Mouse (Mus musculus) E14TG2a.4 (cell line): ENCODE data around the gene Rbms3.

Source experiments
- H3K27me3 ChIP-seq: 2 replicates; pipeline ENCODE4 v1.6.1; 2014; ENCODE audit warnings: low read length, control low read depth; ENCODE audit not compliant: insufficient read depth
- H3K36me3 ChIP-seq: 2 replicates; pipeline ENCODE4 v1.6.1; 2014; ENCODE audit warnings: low read length, control low read depth; ENCODE audit not compliant: insufficient read depth
- H3K4me1 ChIP-seq: replicated peaks from 2 replicates; pipeline ENCODE4 v1.6.1; 2014; ENCODE audit warnings: low read depth, low read length, control low read depth
- H3K4me3 ChIP-seq: replicated peaks from 2 replicates; pipeline ENCODE4 v1.5.1; 2014; ENCODE audit warnings: mild to moderate bottlenecking, low read length
- H3K9me3 ChIP-seq: 2 replicates; pipeline ENCODE4 v1.6.1; 2014; ENCODE audit warnings: low read length, control low read depth
- CTCF ChIP-seq: conservative IDR thresholded peaks from 2 replicates; pipeline ENCODE4 v1.5.1; 2014; ENCODE audit warnings: low read length
- NANOG ChIP-seq: IDR thresholded peaks from 2 replicates; pipeline ENCODE4 v1.6.1; 2014; ENCODE audit warnings: borderline replicate concordance, low read length, mixed read lengths
- POU5F1 ChIP-seq: IDR thresholded peaks from 2 replicates; pipeline ENCODE4 v1.6.1; 2014; ENCODE audit warnings: low read length, borderline replicate concordance

The Rbms3 gene

DNA sequence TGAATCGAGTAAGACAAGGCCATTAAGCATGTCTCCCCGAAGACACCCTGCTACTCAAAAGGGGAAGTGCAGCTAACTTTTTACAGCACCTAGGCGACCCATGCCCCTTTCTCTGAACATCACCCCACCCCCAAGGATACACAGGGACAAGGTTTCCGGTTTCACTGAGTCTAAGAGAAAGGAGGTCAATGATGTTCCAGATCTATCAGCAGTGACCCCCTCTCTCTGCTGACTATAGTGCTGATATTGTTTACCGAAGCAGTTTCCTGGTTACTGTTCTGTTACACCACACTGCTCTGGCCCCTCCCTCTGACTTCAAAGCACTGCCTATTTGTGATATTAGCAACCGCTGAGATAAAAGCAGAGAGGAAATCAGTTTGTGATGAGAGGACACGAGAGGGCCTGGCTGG, 229.4 kb downstream of the Rbms3 start:
- Histone ChIP-seq H3K36me3 (no peaks in the 10 kb centered on the region), H3K4me1 (no peaks in the 10 kb centered on the region), H3K27me3 (no peaks in the 10 kb centered on the region), H3K9me3 (peaks cover 24% of the 10 kb centered on the region), H3K4me3 (no peak overlapping the region)
- TF ChIP-seq POU5F1: no peak
- TF ChIP-seq CTCF: no peak

DNA sequence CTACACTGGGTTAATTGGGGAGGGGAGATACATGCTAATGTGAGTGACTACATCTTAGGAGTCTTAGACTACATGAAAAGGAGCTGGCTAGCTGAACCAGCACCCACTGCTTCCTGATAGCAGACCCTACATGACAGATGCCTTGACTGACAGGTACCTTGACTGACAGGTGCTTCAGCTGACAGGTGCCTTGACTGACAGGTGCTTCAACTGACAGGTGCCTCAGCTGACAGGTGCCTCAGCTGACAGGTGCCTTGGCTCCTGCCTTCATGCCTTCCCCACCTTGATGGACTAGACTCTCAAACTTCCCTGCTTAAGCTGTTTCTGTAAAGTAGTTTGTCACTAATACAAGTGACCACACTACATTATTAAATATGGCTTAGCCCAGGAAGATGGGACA, 232.6 kb downstream of the Rbms3 start:
- Histone ChIP-seq H3K27me3 (no peaks in the 10 kb centered on the region), H3K4me1 (no peaks in the 10 kb centered on the region), H3K36me3 (no peaks in the 10 kb centered on the region), H3K9me3 (peaks cover 53% of the 10 kb centered on the region), H3K4me3 (no peak overlapping the region)
- TF ChIP-seq NANOG: no peak
- TF ChIP-seq CTCF: no peak
- no peak for TF ChIP-seq POU5F1

DNA sequence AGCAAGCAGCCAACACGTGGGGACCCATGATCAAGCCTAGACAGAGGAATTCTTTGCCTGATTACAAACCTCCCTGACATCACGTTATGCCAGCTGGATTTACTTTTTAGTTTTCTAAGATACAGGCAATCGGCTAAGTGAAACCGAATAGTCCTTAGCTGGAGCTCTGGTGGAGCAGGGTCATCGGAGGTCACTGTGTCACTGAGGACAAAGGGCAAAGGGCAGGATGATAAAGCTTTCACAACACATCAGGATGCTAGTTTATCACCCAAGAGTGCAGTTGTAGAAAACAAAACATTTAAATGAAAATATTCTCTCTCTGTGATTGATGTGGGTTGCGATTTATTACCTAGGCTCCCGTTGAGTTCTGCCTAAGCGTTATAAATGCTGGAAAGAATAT, 233.1 kb downstream of the Rbms3 start:
- Histone ChIP-seq H3K27me3 (no peaks in the 10 kb centered on the region), H3K9me3 (peaks cover 57% of the 10 kb centered on the region)
- TF ChIP-seq POU5F1: no peak
- TF ChIP-seq CTCF: no peak
- TF ChIP-seq NANOG: no peak

DNA sequence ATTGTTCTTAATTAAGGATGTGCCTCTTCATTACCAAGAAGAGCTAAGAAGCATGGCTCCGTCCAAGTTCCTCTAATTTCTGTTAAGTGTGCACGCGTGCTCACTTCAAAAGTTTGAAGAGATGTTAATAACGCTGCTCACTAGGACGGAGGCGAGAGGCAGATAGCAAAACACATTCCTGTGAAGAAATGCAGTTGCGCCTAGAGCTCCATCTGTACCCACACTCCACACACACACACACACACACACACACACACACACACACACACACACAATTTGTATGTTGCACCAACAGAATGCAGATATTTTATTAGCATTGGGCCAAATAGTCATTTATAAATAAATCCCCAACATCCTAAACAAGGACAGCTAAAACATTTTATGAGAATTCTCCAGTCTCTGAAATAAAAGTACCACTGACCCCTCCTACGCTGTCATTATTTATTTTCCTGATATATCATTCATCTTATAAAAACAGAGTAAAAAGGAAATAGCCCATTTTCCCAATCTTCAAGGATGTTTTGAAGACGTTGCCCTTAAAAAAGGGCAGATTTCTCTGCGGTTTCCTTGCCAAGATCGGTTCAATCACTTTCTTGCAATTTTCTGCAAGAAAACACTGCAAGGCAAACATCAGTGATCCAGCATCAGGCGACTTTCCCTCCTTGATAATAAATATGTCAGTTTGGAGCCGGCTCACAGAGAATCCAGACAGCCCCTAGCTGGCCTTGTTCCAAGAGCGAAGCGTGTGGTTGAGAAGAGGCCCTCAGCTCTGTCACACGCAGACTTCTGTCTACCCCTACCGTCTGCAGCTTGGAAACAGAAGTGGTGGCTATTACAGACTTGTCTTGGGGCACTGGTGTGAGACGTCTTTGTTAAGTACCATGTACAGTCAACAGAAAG, 235.8 kb downstream of the Rbms3 start:
- Histone ChIP-seq H3K4me1 (no peaks in the 10 kb centered on the region), H3K9me3 (peaks cover 61% of the 10 kb centered on the region)
- TF ChIP-seq POU5F1 (no peak), CTCF (no peak), NANOG (no peak)

More for the DNA sequence above, 233.1 kb downstream of the Rbms3 start:
- Histone ChIP-seq H3K4me1 (no peaks in the 10 kb centered on the region), H3K4me3 (no peak overlapping the region), H3K36me3 (no peaks in the 10 kb centered on the region)

DNA sequence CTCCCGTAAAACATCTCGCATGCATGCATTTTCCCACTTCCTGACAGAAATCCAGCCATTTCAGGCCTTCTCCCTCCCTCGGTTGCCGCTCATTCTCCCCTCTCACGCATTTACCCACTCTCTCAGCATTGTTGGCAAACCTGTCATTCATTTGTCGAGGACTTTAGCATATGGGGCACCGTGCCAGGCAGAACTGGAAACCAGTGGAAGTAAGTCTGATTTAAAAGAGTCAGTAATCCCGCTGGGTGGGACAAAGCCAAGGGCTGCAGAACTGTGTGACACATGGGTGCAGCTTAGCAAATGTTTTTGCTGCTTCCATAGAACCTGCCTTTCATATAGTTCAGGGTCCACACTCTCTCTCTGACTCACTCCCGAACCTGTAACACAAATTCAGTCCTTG, 241.7 kb downstream of the Rbms3 start:
- Histone ChIP-seq H3K36me3 (no peaks in the 10 kb centered on the region), H3K4me3 (no peak overlapping the region), H3K9me3 (peaks cover 18% of the 10 kb centered on the region), H3K27me3 (no peaks in the 10 kb centered on the region), H3K4me1 (no peaks in the 10 kb centered on the region)
- TF ChIP-seq POU5F1: no peak
- TF ChIP-seq NANOG: no peak
- TF ChIP-seq CTCF: no peak

More for the DNA sequence above, 235.8 kb downstream of the Rbms3 start:
- Histone ChIP-seq H3K27me3 (no peaks in the 10 kb centered on the region), H3K36me3 (no peaks in the 10 kb centered on the region), H3K4me3 (no peak overlapping the region)

DNA sequence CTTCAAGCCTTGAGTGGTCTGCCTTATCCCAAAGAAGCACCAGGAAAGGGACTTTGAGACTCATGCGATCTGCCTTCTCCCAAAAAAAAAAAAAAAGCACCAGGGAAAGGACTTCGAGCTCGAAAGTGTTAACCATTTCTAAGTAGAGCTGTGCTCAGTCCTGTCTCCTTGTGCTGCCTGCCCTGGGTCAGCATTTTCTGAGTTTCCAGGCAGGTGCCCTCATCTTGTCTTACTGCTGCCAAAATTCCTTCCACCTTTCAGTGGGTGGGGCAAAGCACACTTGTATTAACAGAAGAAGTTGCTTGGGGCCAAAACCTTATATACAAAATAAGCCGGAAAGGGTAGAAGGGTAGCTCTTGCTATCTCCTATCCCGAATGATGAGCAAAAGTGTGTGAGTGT, 248.8 kb downstream of the Rbms3 start:
- peaks cover 4% of the 10 kb centered on the region for H3K27me3 ChIP-seq
- H3K36me3 ChIP-seq: no peaks in the 10 kb centered on the region
- no peaks in the 10 kb centered on the region for H3K4me1 ChIP-seq
- peaks cover 7% of the 10 kb centered on the region for H3K9me3 ChIP-seq
- no peak for TF ChIP-seq NANOG
- no peak for TF ChIP-seq POU5F1
- no peak for TF ChIP-seq CTCF
- no peak overlapping the region for H3K4me3 ChIP-seq

DNA sequence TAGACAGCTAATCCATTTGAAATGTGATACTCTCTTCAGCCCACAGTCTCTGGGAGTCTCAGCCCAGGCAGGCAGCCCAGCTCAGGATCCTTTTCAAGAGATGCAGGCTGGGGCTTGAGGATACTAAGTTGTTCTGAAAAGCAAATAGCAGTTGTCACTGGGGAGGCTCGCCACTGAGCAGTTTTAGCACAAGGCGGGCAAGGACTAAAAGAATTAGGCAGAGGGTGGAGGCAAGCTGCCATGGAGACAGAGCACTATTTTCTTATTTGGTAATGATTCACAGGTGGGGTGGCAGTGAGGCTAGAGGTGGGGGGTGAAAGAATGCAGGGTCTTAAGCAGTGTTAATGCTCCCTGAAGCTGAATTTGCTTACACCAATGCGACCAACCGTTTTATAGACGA, 249.6 kb downstream of the Rbms3 start:
- Histone ChIP-seq H3K9me3 (peaks cover 15% of the 10 kb centered on the region), H3K4me3 (no peak overlapping the region), H3K4me1 (no peaks in the 10 kb centered on the region), H3K27me3 (peaks cover 4% of the 10 kb centered on the region), H3K36me3 (no peaks in the 10 kb centered on the region)
- TF ChIP-seq POU5F1 (no peak), CTCF (no peak), NANOG (no peak)

DNA sequence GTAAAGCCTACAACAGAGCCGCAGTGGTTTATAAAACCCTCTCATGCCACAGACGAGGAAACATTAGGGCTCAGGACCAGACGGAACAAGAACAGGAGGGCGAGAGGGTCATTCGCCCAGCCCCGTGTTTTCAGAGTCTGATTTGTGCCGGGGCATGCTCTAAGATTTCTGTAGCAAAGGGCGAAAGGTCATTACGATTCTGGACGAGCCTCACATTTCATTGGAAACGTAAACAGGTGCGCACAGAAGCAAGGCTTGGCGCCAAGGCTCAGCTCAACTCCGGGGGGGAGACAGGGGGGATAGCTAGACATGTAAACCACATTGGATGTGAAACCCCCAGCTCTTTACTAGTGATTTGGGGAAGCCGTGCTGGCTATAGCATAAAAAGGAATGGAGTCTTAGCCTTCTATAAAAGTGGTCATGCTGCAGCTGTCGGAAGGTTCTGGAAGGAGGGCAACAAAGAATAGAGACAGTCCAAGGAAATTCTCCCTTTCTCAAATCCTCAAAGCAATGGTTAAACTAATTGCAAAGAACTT, 250.2 kb downstream of the Rbms3 start:
- Histone ChIP-seq H3K36me3 (no peaks in the 10 kb centered on the region), H3K27me3 (peaks cover 4% of the 10 kb centered on the region), H3K9me3 (peaks cover 16% of the 10 kb centered on the region), H3K4me3 (no peak overlapping the region), H3K4me1 (no peaks in the 10 kb centered on the region)
- TF ChIP-seq CTCF (no peak), POU5F1 (no peak), NANOG (no peak)

DNA sequence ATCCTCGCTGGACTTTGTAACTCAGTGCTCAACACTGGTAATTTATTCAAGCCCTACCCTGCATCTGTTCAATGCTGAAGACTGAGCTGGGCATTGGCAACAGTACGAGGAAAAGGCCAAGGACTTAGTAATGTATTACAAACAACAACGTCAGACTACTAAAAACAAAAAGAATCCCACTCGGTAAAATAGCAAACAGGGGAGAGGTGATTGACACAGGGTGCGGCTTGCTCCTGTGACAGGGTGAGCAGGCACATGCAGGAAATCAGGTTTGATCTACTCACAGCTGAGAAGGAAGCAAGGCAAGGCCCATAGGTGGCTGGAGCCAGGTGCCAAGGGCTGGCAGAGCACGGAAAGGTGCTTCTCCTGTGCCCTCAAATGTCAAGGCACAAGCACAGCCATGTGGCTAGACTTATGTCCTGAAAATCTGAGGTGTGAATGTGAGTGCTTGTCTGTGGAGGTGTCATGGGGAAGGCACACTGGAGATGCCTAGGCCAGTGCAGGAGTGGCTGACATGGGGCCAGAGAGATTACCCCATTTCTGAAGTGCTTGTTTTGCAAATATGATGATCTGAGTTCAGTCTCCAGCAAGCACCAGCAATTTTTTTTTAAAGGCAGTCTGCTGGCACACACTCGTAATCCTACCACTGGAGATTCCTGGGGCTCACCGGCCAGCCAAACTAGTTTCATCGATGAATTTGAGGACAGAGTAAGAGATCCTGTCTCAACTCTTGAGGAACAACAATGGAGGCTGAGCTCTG, 251.4 kb downstream of the Rbms3 start:
- Histone ChIP-seq H3K4me1 (no peaks in the 10 kb centered on the region), H3K27me3 (peaks cover 4% of the 10 kb centered on the region)

More for the DNA sequence above, 251.4 kb downstream of the Rbms3 start:
- no peak for TF ChIP-seq NANOG
- no peak for TF ChIP-seq CTCF
- TF ChIP-seq POU5F1: no peak
- Histone ChIP-seq H3K9me3 (peaks cover 16% of the 10 kb centered on the region), H3K4me3 (no peak overlapping the region), H3K36me3 (no peaks in the 10 kb centered on the region)
